Mouse (Mus musculus): ENCODE measurements around the gene Ntm. TPM values are rescaled to one million over a fixed set of nuclear protein-coding genes. Genes with fewer than 3 reads are reported as not detected.
A peak's percentile ranks its signal among the peaks of the same experiment; 100 is the strongest.

The Ntm gene
- total and polyA plus RNA-seq, 2 experiments from 2014 or later, result 162 to 235 TPM

DNA sequence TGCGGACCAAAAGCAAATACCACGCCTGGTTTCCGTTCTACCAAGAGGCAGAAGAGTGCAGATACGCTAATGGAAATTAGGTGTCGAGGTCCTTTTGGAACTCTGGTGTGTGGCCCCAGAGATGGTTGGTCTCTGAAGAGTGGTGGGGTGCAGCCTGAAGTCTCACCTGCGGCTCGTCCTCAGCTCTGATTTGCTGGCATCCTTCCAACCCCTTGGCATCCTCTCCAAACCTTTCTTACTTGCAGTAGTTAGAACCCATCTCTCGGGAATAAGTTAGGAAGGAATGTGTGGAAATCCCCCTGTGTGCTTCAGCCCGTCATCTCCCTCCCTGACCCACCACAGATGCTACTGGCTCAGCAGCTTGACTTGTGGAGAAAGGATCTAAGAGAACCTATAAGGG lies 367.6 kb downstream of the Ntm start:
- WGBS, result 77% methylated on average over 9 of the region's 9 CpGs
- Histone ChIP-seq H3K4me1 (ENCODE audit: insufficient read depth) (no peaks in the 10 kb centered on the region), H3K4me3 (ENCODE audit: low read depth, low read length) (no peak overlapping the region), H3K36me3 (ENCODE audit: insufficient read depth) (no peaks in the 10 kb centered on the region), H3K27me3 (ENCODE audit: insufficient read depth, low read length) (no peaks in the 10 kb centered on the region), H3K9me3 (ENCODE audit: low read length) (no peaks in the 10 kb centered on the region), H3K9ac (no peak overlapping the region), H3K27ac (ENCODE audit: low read depth, low read length) (no peak overlapping the region), H3K4me2 (ENCODE audit: low read depth) (no peak overlapping the region)
- no peak for TF ChIP-seq CTCF (IDR thresholded peaks at IDR 0.05; ENCODE audit: low read depth)
- no peak for DNase-seq
- ATAC-seq, result no peak

DNA sequence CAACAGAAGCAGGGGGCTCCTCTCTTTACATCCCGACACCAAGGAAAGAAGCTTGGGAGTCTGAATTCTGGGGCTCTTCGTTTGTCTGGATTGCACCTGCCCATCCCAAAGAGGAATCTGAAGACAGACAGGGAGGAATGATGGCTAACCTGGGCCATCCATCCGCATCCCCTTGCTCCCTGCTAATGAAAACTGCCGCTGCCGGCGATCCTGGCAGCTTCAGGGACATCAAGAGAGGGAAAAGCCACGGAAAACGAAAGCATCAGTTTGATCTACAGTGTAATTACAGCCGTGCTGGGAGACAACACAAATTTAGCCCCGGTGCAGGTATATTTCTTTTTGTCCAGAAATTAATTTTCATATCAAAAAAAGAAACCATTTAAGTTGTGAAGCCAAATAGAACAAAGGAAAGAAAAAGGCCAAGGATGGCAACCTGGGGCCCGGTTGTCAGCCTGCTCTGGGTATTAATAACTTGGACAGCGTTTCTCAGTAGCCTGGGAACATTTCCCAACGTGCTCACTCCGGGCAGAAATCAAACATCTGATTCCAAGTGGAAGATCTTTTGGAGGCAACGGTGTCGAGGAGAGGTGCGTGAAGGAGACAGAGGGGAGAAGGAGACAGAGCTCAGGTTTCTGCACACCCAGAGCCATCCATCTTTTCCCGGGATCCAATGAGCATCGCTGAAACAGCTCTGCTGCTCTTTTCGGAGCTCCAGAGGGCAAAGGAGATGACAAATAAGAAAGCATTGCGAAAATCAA lies 368.2 kb downstream of the Ntm start:
- ATAC-seq (no peak), DNase-seq (no peak)
- Histone ChIP-seq H3K36me3 (ENCODE audit: insufficient read depth) (no peaks in the 10 kb centered on the region), H3K27me3 (ENCODE audit: insufficient read depth, low read length) (no peaks in the 10 kb centered on the region), H3K4me1 (ENCODE audit: insufficient read depth) (no peaks in the 10 kb centered on the region), H3K4me3 (ENCODE audit: low read depth, low read length) (no peak overlapping the region), H3K9me3 (ENCODE audit: low read length) (no peaks in the 10 kb centered on the region), H3K9ac (no peak overlapping the region), H3K27ac (ENCODE audit: low read depth, low read length) (no peak overlapping the region), H3K4me2 (ENCODE audit: low read depth) (no peak overlapping the region)
- 65% methylated on average over 21 of the region's 21 CpGs for WGBS
- no peak for TF ChIP-seq CTCF (IDR thresholded peaks at IDR 0.05; ENCODE audit: low read depth)

DNA sequence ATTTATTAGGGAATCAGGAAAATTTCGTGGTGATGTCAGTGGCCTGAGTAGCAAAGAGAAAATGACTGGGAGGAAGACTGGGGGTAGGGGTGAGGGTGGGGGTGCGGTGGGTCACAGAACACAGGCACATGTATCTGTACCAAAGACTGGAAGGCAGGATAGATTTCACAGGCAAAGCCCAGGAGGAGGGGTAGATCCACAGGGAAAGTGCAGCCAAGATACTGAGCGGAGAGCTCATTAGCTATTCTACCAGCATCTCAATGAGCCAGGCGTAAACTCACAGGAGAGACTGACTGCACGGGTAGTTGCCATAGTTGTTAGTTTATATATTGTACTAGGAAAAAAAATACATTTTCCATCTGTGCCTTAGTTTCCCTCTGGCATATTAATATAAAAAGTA lies 375.6 kb downstream of the Ntm start:
- TF ChIP-seq CTCF (IDR thresholded peaks at IDR 0.05; ENCODE audit: low read depth), result no peak
- Histone ChIP-seq H3K4me3 (ENCODE audit: low read depth, low read length) (no peak overlapping the region), H3K4me1 (ENCODE audit: insufficient read depth) (0 out of 2 replicates have a peak, but pooled peaks cover 7% of the 10 kb centered on the region), H3K4me2 (ENCODE audit: low read depth) (no peak overlapping the region), H3K9ac (no peak overlapping the region), H3K27ac (ENCODE audit: low read depth, low read length) (no peak overlapping the region), H3K36me3 (ENCODE audit: insufficient read depth) (no peaks in the 10 kb centered on the region), H3K9me3 (ENCODE audit: low read length) (no peaks in the 10 kb centered on the region), H3K27me3 (ENCODE audit: insufficient read depth, low read length) (no peaks in the 10 kb centered on the region)
- no peak for DNase-seq
- WGBS, result 27% methylated on average over 5 of the region's 5 CpGs
- ATAC-seq, result peak; percentile 34; the same call in 1 of the 2 replicates

DNA sequence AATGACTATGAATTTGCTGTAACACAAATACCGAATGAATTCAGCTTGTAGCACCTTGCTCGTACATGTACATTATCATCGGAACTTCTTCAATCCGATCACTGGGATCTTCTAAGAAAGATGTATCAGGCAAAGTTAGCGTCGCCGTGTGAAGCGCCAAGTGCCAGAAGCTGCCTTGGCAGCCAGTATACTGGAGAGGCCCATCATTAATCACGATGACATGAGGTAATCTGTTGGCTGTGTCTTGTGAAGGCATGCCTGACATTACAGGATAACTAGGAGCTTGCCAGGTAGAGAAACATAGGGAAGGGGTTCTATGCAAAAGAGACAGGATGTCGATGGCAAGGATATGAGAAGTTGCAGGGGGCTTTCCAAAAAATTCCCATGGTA lies 376.6 kb downstream of the Ntm start:
- 70% methylated on average over 10 of the region's 10 CpGs for WGBS
- no peak for ATAC-seq
- Histone ChIP-seq H3K27me3 (ENCODE audit: insufficient read depth, low read length) (no peaks in the 10 kb centered on the region), H3K27ac (ENCODE audit: low read depth, low read length) (no peak overlapping the region), H3K4me2 (ENCODE audit: low read depth) (no peak overlapping the region), H3K9me3 (ENCODE audit: low read length) (no peaks in the 10 kb centered on the region), H3K4me1 (ENCODE audit: insufficient read depth) (0 out of 2 replicates have a peak, but pooled peaks cover 7% of the 10 kb centered on the region), H3K36me3 (ENCODE audit: insufficient read depth) (no peaks in the 10 kb centered on the region), H3K9ac (no peak overlapping the region), H3K4me3 (ENCODE audit: low read depth, low read length) (no peak overlapping the region)
- TF ChIP-seq CTCF (IDR thresholded peaks at IDR 0.05; ENCODE audit: low read depth), result no peak
- DNase-seq, result no peak

DNA sequence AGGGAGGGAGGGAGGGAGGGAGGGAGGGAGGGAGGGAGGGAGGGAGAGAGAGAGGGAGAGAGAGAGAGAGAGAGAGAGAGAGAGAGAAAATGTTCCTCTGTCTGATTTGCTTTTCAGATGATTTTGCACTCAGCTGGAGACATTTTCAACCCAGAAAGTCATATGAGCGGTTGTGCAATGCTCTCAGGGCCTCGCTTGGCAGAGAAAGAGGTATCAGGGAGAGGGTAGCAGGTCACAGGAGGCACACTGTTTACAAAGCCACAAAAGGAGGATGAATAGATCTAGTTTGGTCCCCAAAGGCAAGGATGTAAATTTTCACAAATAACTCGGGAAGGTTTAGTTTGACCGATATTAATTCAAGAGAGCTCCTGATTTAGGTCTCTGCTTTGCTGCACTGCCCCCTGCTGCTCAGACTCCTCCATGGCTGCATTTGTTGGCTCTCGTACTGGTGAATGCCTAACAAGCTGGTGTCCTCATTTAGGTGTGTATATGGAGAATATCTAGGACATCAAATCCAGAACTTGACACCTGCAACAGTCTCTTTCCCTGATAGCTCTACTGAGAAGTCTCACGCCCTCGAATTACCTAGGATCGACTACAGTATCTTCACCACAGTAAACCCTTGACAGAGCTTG lies 377.1 kb downstream of the Ntm start:
- peak; percentile 77 for TF ChIP-seq CTCF (IDR thresholded peaks at IDR 0.05; ENCODE audit: low read depth)
- Histone ChIP-seq H3K9me3 (ENCODE audit: low read length) (no peaks in the 10 kb centered on the region), H3K9ac (no peak overlapping the region), H3K4me1 (ENCODE audit: insufficient read depth) (0 out of 2 replicates have a peak, but pooled peaks cover 7% of the 10 kb centered on the region), H3K27ac (ENCODE audit: low read depth, low read length) (no peak overlapping the region), H3K36me3 (ENCODE audit: insufficient read depth) (no peaks in the 10 kb centered on the region), H3K4me3 (ENCODE audit: low read depth, low read length) (no peak overlapping the region), H3K27me3 (ENCODE audit: insufficient read depth, low read length) (no peaks in the 10 kb centered on the region), H3K4me2 (ENCODE audit: low read depth) (no peak overlapping the region)
- no peak for ATAC-seq
- 54% methylated on average over 8 of the region's 8 CpGs for WGBS
- DNase-seq, result peak; percentile 73

DNA sequence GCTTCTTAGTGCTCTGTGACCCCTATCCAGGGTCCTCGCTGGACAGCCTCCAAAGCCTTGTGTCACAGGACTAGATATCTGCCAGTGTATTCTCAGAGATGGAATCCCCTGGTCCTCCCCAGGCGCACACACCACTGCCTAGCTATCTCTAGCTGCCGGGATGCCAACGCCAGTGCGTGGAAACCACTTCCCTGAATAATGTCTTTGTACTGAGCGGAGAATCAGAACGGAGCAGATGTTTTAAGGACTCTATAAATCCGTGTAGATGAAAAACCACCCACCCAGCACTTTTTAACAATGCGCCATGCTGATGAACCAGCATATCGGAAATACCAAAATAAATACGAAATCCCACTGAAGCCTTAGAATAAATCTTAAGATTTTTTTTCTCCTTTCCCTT lies 384.7 kb downstream of the Ntm start:
- no peak for TF ChIP-seq CTCF (IDR thresholded peaks at IDR 0.05; ENCODE audit: low read depth)
- H3K9me3 ChIP-seq (ENCODE audit: low read length), result no peaks in the 10 kb centered on the region
- WGBS, result 74% methylated on average over 11 of the region's 11 CpGs
- no peak overlapping the region for H3K27ac ChIP-seq (ENCODE audit: low read depth, low read length)
- ATAC-seq (no peak), DNase-seq (no peak)
- no peaks in the 10 kb centered on the region for H3K36me3 ChIP-seq (ENCODE audit: insufficient read depth)
- no peak overlapping the region for H3K4me3 ChIP-seq (ENCODE audit: low read depth, low read length)
- H3K9ac ChIP-seq, result no peak overlapping the region
- peaks cover 2% of the 10 kb centered on the region; the same call in 1 of the 2 replicates for H3K4me1 ChIP-seq (ENCODE audit: insufficient read depth)
- H3K4me2 ChIP-seq (ENCODE audit: low read depth), result no peak overlapping the region
- no peaks in the 10 kb centered on the region for H3K27me3 ChIP-seq (ENCODE audit: insufficient read depth, low read length)

DNA sequence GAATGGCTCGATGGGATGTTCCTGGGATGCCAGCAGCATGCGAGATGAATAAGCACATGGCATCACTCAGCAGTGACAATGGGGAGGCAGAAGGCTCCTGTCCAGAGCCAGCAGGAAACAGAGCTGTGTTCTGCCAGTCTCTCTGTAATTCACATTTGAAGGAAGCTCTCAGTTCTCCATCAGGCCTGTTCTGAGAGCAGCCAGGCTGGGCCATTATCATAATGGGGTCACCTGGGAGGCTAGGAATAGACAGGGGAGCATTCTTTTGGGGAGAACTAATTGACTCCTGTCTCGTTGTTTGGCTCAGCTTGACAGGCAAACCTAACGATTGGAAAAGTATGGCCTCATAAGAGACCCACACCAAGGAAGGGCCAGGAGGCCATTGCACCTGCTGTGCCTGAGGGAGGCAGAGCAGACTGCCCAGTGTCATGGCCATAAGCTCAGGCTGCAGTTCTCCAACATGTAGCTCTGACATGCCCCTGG lies 386.8 kb downstream of the Ntm start:
- Histone ChIP-seq H3K36me3 (ENCODE audit: insufficient read depth) (no peaks in the 10 kb centered on the region), H3K27ac (ENCODE audit: low read depth, low read length) (no peak overlapping the region), H3K9me3 (ENCODE audit: low read length) (no peaks in the 10 kb centered on the region), H3K4me2 (ENCODE audit: low read depth) (no peak overlapping the region), H3K4me1 (ENCODE audit: insufficient read depth) (peaks cover 2% of the 10 kb centered on the region; the same call in 1 of the 2 replicates), H3K4me3 (ENCODE audit: low read depth, low read length) (no peak overlapping the region), H3K9ac (no peak overlapping the region), H3K27me3 (ENCODE audit: insufficient read depth, low read length) (no peaks in the 10 kb centered on the region)
- peak; percentile 40 for DNase-seq
- WGBS, result 15% methylated on average over 4 of the region's 4 CpGs
- ATAC-seq, result peak; percentile 78
- no peak for TF ChIP-seq CTCF (IDR thresholded peaks at IDR 0.05; ENCODE audit: low read depth)
